Mouse (Mus musculus) thymus, adult 2 months (tissue): ENCODE results near the gene Bckdk.

ENCODE experiments used
- CTCF ChIP-seq: fragments of 200-500 bp; IDR thresholded peaks from 2 replicates; pipeline ENCODE4 v1.5.1; 2012; ENCODE audit warnings: mild to moderate bottlenecking, control low read depth, low read length, moderate library complexity, borderline replicate concordance; ENCODE audit not compliant: control insufficient read depth, poor library complexity, insufficient read depth; ENCODE audit errors: extremely low read depth
- POLR2A ChIP-seq: fragments of 200-500 bp; IDR thresholded peaks from 2 replicates; pipeline ENCODE4 v1.6.1; 2012; ENCODE audit warnings: mild to moderate bottlenecking, low read length, control low read depth, moderate library complexity; ENCODE audit not compliant: control insufficient read depth, poor library complexity, insufficient read depth; ENCODE audit errors: extremely low read depth

DNA sequence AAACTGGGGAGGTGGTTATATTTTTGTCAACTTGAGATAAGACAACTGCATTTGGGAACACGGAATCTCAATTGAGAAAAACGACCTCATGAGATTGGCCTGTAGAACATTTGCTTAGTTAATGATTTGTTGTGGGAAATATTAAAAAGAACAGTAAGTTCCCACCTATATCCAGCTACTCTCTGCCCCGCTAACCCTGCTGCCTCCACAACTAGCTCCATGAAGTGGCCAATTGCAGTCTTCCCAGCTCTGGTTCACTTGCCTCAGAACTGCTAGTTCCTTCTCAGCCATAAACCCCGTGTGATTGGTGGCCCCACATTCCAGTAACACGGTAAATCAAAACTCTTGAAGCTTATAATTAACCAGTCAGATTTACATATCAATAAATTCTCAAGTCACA, 55.5 kb downstream of the Bckdk start:
- TF ChIP-seq CTCF (no peak), POLR2A (no peak)
